Mouse (Mus musculus) heart, postnatal 4 days (tissue): ENCODE data around the gene Daam1. TPM values are rescaled to one million over a fixed set of nuclear protein-coding genes. Genes with fewer than 3 reads are reported as not detected.

Source experiments
- DNase-seq: peaks from one replicate; pipeline ENCODE4 v3.0.0; 2021
- total RNA-seq, 2 experiments: library from RNA; stranded (reverse); gene quantifications; 2 replicates each; pipeline ENCODE4 v1.2.3; 2021

Gene Daam1
- total RNA-seq, 2 experiments from 2014 or later = 88.8 to 92.1 TPM

DNA sequence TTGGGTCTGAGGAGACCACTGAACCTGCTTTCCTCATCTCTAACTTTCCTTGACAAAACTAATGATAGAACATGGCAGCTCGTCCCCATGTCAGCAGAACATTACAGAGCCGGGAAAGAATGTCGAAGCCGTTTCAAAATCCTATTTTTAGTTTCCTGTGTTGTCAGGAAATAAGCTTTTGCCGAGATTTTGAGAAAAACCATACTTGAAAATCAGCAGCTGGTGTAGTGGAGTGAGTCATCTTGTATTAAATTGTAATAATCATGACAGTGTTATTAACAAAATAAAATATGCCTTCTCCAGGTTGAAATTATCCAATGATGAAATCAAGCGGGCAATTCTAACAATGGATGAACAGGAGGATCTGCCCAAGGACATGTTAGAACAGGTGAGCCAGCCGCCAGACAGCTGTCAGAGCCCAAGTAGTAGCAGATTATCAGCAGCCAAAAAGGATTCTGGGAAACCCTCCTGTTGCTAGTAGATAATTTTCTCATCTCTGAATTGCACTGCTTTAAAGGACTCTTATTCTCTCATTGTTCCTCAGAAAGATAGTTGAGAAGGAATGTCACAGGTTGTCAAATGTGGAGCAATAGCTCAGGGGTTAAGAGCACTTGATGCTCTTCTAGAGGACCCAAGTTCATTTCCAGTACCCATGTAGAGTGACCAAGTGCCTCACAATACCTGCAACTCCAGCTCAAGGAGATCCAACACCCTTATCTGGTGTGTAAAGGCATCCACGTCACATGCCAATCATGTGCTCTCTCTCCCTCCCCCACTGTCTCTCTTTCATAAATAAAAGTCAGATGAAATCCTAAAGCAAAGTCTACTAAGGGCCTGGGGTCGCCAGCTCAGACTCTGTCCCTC is 140.1 kb downstream of the Daam1 start:
- DNase-seq = no peak

- no peak for DNase-seq
Observed at GRCm38 (mm10) chr12:71972126-71972525, 141.2 kb downstream of the Daam1 start.

GRCm38 (mm10) chr12:71972619-71973266 is 141.9 kb downstream of the Daam1 start:
- DNase-seq = no peak

- no peak for DNase-seq
Observed at GRCm38 (mm10) chr12:71973577-71973976, 142.7 kb downstream of the Daam1 start.

- no peak for DNase-seq
Observed at GRCm38 (mm10) chr12:71975626-71976025, 144.7 kb downstream of the Daam1 start.

- no peak for DNase-seq
Observed at GRCm38 (mm10) chr12:71976361-71976960, 145.6 kb downstream of the Daam1 start.

DNA sequence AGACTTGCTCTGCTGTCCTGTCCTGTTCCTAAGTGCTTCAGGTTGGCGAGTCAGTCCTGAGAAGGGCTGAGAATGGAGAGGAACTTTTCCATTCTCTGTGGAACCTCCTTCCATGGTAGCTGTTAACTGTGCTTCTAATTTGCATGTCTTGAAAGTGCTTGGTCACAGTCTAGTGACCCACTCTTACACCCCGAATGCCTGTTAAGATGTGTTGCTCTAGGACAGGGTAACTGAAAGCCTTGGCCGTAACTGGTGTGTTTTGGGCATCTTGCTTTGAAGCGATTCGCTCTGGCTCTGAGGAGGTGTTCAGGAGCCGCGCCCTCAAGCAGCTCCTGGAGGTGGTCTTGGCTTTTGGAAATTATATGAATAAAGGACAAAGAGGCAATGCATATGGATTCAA is 146.5 kb downstream of the Daam1 start:
- no peak for DNase-seq

- DNase-seq = peak; percentile 63
Observed at GRCm38 (mm10) chr12:71978513-71979352, 147.9 kb downstream of the Daam1 start.

GRCm38 (mm10) chr12:71980166-71980565 is 149.3 kb downstream of the Daam1 start:
- peak; percentile 63 for DNase-seq

- no peak for DNase-seq
Observed at GRCm38 (mm10) chr12:71980746-71981145, 149.9 kb downstream of the Daam1 start.

DNA sequence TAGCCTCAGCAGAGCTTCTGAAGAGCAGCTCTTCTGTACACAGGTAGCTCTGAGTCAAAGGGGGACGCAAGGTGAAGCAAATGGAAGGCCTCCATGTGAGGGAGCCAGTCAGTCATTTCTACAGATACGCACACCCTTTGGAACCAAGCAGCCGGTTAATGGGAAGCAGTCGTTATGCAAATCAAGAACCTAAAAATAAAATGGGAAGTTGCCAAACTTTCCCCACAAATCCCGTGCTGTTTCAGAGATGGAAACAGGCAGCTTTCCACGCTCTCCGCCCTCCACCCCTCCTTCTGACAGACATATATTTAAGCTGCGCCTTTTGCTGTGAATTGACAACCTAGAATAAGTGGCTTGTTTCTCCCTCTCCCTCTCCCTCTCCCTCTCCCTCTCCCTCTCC is 150.4 kb downstream of the Daam1 start:
- peak; percentile 53 for DNase-seq

- no peak for DNase-seq
Observed at GRCm38 (mm10) chr12:71981791-71982190, 150.9 kb downstream of the Daam1 start.

- no peak for DNase-seq
Observed at GRCm38 (mm10) chr12:71983102-71983715, 152.3 kb downstream of the Daam1 start.

GRCm38 (mm10) chr12:71987161-71987560 is 156.3 kb downstream of the Daam1 start:
- no peak for DNase-seq

- no peak for DNase-seq
Observed at GRCm38 (mm10) chr12:71987885-71988284, 157.0 kb downstream of the Daam1 start.

DNA sequence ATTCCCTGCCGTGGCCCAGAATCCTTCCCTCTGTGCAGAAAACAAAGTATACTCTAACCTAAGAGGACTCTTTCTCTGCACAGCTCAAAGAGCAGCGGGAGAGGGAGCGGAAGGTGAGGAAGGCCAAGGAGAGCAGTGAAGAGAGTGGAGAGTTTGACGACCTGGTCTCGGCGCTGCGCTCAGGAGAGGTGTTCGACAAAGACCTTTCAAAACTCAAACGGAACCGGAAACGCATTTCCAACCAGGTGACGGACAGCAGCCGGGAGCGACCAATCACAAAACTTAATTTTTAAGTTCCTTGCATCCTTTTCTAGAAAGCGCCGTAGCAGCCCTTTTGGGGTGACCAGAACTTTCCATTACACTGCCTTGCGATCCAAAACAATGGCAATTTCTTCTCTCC is 158.7 kb downstream of the Daam1 start:
- DNase-seq = no peak

GRCm38 (mm10) chr12:71992599-71993210 is 161.8 kb downstream of the Daam1 start:
- no peak for DNase-seq

- no peak for DNase-seq
Observed at GRCm38 (mm10) chr12:71995831-71996230, 165.0 kb downstream of the Daam1 start.

DNA sequence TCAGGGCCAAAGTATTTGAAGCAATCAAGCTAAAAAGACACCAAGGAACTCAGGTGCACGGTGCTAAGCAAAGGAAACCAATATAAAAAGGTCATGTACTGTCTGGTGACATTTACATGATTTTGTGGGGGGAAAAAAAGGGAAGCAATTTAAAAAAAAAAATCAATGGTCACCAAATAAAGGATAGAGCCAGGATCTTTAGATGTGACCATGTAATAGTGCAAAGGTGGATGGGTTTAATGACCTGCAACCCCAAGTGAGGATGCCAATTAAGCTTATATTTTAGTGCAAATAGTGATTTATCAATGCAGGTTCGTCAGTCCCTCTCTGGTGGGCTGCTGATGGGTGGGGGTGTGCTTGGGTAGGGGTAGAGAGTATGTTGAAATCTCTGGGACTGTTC is 166.0 kb downstream of the Daam1 start:
- no peak for DNase-seq

DNA sequence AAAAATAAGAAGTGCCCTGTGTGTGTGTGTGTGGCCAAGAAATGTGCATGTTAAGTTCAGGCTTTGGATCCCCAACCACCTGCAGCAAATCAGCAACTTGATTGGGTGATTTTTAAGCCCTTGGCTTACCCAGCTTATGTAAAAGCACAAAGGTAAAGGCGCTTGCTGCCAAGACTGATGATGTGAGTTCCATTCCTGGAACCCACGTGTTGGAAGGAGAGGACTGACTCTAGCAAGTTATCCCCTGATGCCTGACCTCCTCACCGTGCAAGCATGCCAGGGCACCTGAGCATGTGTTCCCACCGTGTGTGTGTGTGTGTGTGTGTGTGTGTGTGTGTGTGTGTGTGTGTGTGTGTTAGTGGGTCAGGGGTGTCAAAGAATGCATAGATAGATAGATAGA is 166.5 kb downstream of the Daam1 start:
- no peak for DNase-seq

- peak; percentile 78 for DNase-seq
Observed at GRCm38 (mm10) chr12:71998653-71999052, 167.8 kb downstream of the Daam1 start.

- no peak for DNase-seq
Observed at GRCm38 (mm10) chr12:71999671-72000070, 168.8 kb downstream of the Daam1 start.
